Mouse (Mus musculus) gastrocnemius, adult 2 months (tissue): ENCODE results near the gene Tnf. TPM values are rescaled to one million over a fixed set of nuclear protein-coding genes. Genes with fewer than 3 reads are reported as not detected.
"Not testable (repeated sequence)": the region's sequence is repeated elsewhere in the genome, so short reads cannot be mapped to it uniquely, and the experiment has no call there.

Source experiments
- DNase-seq: peaks from one replicate; pipeline ENCODE4 v3.0.0; 2022
- H3K27ac ChIP-seq: fragments of 200-600 bp; 2 replicates; pipeline ENCODE4 v1.8.1; 2022; ENCODE audit warnings: mild to moderate bottlenecking
- H3K4me3 ChIP-seq: fragments of 200-600 bp; 2 replicates; pipeline ENCODE4 v1.8.1; 2022; ENCODE audit warnings: mild to moderate bottlenecking, moderate library complexity
- CTCF ChIP-seq: fragments of 200-600 bp; IDR thresholded peaks from 2 replicates; pipeline ENCODE4 v1.8.1; 2022; ENCODE audit warnings: antibody characterized with exemption, mild to moderate bottlenecking, moderate library complexity
- intact Hi-C: fragments of 180-260 bp; cut with DNase I; formaldehyde crosslinking; loops from one replicate; pipeline ENCODE4 v1.15.1; 2025
- total RNA-seq, 2 experiments: library from RNA; stranded (reverse); gene quantifications; 2 replicates each; pipeline ENCODE4 v1.2.3; 2021

Tnf gene
- total RNA-seq, 2 experiments from 2014 or later = not detected

GRCm38 (mm10) chr17:35241305-35242014 lies 39.7 kb upstream of the Tnf start, which contains the start of gene Ddx39b:
Gene Ddx39b (plus strand): TSS chr17:35241746.
- H3K4me3 ChIP-seq = peak within 1 kb of the TSS; percentile 98
- peak within 1 kb of the TSS; percentile 98 for H3K27ac ChIP-seq
- peak; percentile 19; the same call in 1 of the 2 replicates for TF ChIP-seq CTCF
- intact Hi-C loops = loop anchor here (2.0 to 5.0 kb wide), 2 partner anchors 344 to 655 kb away; partner anchors contain the start of genes C2 and Ehmt2
- DNase-seq = peak; percentile 98

- Histone ChIP-seq H3K27ac (peak overlapping the region; percentile 98), H3K4me3 (peak overlapping the region; percentile 98)
- intact Hi-C loops = loop anchor here (5.0 kb wide), 1 partner anchor 343 kb away; the partner anchor contains the start of genes C2 and Ehmt2
- no peak for TF ChIP-seq CTCF
- DNase-seq = no peak
Measured at GRCm38 (mm10) chr17:35240384-35241304, 38.8 kb upstream of the Tnf start.

GRCm38 (mm10) chr17:35239700-35240099 lies 37.9 kb upstream of the Tnf start:
- peak overlapping the region; percentile 98 for H3K27ac ChIP-seq
- no peak for TF ChIP-seq CTCF

GRCm38 (mm10) chr17:35237504-35237903 lies 35.7 kb upstream of the Tnf start:
- TF ChIP-seq CTCF = no peak
- Histone ChIP-seq H3K27ac (no peak overlapping the region), H3K4me3 (no peak overlapping the region)
- intact Hi-C loops = loop anchor here (5.0 to 10.0 kb wide), 2 partner anchors 110 to 213 kb away; partner anchors contain the start of genes D17H6S53E and Sapcd1
- no peak for DNase-seq

More at GRCm38 (mm10) chr17:35239700-35240099, 37.9 kb upstream of the Tnf start:
- DNase-seq = no peak
- H3K4me3 ChIP-seq = no peak overlapping the region
- intact Hi-C loops = loop anchor here (5.0 to 10.0 kb wide), 3 partner anchors 112 to 342 kb away; partner anchors contain the start of genes C2, D17H6S53E, Ehmt2 and Sapcd1

- no peak for TF ChIP-seq CTCF
- H3K4me3 ChIP-seq = no peak overlapping the region
- no peak for DNase-seq
- intact Hi-C loops = loop anchor here (5.0 to 10.0 kb wide), 2 partner anchors 110 to 212 kb away; partner anchors contain the start of genes D17H6S53E and Sapcd1
- H3K27ac ChIP-seq = no peak overlapping the region
Measured at GRCm38 (mm10) chr17:35236996-35237395, 35.2 kb upstream of the Tnf start.

- intact Hi-C loops = loop anchor here (5.0 to 10.0 kb wide), 2 partner anchors 109 to 212 kb away; partner anchors contain the start of genes D17H6S53E and Sapcd1
- peak overlapping the region; percentile 95 for H3K27ac ChIP-seq
- no peak; the same call in 1 of the 2 replicates for TF ChIP-seq CTCF
Measured at GRCm38 (mm10) chr17:35236390-35236746, 34.6 kb upstream of the Tnf start.

GRCm38 (mm10) chr17:35235614-35236389 lies 34.0 kb upstream of the Tnf start, which contains the start of gene Nfkbil1:
Gene Nfkbil1 (minus strand): TSS chr17:35235792.
- intact Hi-C loops = loop anchor here (5.0 to 10.0 kb wide), 2 partner anchors 109 to 211 kb away; partner anchors contain the start of genes D17H6S53E and Sapcd1
- DNase-seq = peak; percentile 91
- no peak for TF ChIP-seq CTCF
- peak within 1 kb of the TSS; percentile 95 for H3K27ac ChIP-seq
- peak within 1 kb of the TSS; percentile 80 for H3K4me3 ChIP-seq

More at GRCm38 (mm10) chr17:35236390-35236746, 34.6 kb upstream of the Tnf start:
- peak overlapping the region; percentile 80 for H3K4me3 ChIP-seq
- peak; percentile 96 for DNase-seq

- H3K27ac ChIP-seq = peak overlapping the region; percentile 95
- DNase-seq = peak; percentile 55
- H3K4me3 ChIP-seq = peak overlapping the region; percentile 80
- TF ChIP-seq CTCF = no peak
- intact Hi-C loops = loop anchor here (5.0 to 10.0 kb wide), 3 partner anchors 38 to 210 kb away; partner anchors contain the start of genes D17H6S53E and Sapcd1
Measured at GRCm38 (mm10) chr17:35234903-35235302, 33.1 kb upstream of the Tnf start.

GRCm38 (mm10) chr17:35234090-35234489 lies 32.3 kb upstream of the Tnf start:
- peak overlapping the region; percentile 95 for H3K27ac ChIP-seq
- DNase-seq = not testable (repeated sequence)
- H3K4me3 ChIP-seq = peak overlapping the region; percentile 80
- intact Hi-C loops = loop anchor here (5.0 to 10.0 kb wide), 2 partner anchors 37 to 209 kb away; partner anchors contain the start of gene Sapcd1

GRCm38 (mm10) chr17:35233114-35233980 lies 31.5 kb upstream of the Tnf start, which contains the start of gene Atp6v1g2:
Gene Atp6v1g2 (plus strand): TSS chr17:35233660.
- no peak for DNase-seq
- intact Hi-C loops = loop anchor here (2.0 to 10.0 kb wide), 3 partner anchors 36 to 209 kb away; partner anchors contain the start of gene Sapcd1
- Histone ChIP-seq H3K4me3 (peak within 1 kb of the TSS; percentile 80), H3K27ac (peak within 1 kb of the TSS; percentile 95)
- TF ChIP-seq CTCF = no peak
